Mouse (Mus musculus): ENCODE measurements around the gene Cfap99. TPM values are rescaled to one million over a fixed set of nuclear protein-coding genes. Genes with fewer than 3 reads are reported as not detected.

Cfap99 gene
- polyA plus RNA-seq (2015; fragmentation: Nextera tagmentation; extraction: Ambion mirVana), result 0.11 TPM in 1 of 2 replicates, not detected in the other

DNA sequence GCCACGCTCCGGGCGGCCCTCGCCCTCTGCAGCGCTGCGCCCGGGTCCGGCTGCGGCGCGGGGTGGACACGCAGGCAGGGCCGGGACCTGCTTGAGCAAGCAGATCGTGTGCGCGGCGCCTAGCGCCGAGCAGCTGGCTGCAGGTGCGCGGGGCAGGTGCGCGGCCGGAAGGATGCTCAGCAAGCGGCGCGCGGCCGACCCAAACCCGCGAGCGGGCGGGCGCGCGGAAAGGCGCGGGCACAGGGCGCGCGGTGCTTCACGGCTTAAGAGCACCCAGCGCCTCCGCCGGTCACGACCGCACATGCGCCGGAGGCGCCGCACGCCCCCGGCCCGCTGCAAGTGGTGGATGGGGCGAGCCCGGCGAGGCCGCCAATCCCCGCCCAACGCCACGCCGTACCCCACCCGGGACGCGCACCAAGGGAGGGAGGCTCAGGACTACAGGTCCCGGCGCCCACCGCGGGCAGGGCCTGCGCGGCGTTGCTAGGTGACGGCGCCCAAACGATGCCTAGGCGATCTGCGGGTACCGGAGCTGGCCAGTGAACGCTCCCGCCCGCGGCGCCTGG, at the start of gene Cfap99, which contains the start of gene Zfyve28:
Gene Cfap99 (plus strand): TSS at position 447 of the 563 bp plus-strand sequence.
Gene Zfyve28 (minus strand): TSS at position 296 of the 563 bp plus-strand sequence.

DNA sequence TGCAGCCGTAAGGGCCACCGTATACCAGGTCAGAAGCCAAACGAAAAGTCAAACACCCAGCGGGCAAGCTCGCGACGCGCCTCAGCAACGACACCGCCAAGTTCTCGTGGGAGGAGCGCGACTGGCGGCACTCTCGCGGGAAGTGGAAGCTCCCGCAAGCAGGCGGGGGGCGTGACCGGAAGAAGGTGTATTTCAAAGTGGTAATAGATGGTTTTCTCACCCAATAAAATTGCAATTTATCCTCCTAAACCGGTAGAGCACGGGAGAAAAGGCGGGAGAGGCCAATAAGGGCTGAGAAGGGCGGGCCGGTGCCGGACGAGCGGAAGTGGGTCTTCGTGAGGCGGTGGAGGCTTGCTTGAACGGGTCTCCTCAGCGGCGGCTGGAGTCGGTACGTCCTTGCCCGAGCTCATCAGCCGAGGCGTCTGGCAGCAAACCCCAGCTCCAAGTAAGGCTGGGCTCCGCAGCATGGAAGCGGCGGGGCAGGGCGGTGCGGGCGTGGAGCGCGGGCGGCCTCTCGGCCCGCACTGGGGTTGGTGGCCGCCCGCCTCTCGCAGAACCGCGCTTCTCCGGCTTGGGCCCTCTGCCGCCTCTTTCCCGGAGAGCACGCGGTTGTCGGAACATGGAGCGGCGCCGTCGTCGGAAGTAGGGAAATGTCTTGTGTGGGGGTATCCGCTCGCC, 47.8 kb downstream of the Cfap99 start, which contains the start of gene Rnf4:
Gene Rnf4 (plus strand): TSS at position 193 of the 678 bp plus-strand sequence.

DNA sequence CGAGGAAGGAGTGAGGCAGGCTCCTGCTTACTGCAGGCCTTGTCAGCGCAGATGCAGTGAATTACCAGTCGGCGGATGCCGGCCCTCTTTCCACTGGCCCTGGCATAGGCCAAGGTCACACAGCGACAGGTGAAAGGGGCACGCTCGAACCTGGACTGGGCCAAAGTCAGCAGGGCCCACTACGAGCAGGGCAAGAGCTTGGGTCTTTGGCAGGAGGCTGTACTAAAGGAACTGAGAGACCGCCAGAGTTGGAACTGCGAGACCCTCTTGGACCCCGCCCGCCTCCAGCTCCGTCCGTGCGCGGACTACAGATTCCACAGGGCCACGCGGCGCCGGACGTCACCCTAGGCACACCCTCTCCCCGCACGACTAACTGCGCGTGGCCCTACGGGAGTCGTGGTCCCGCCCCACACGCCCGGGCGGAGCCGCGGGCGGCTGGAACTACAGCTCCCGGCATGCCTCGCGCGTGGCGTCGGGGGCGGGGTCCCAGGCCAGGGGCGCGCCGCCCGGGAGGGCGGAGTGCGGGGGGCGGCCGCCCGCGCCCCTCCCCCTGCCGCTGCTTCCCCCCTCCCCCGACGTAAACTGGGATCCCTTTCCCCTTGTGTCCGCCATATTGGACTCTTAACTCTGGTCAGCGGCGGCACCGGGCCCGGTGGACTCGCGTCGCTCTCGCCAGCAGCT, 81.1 kb downstream of the Cfap99 start, which contains the start of gene Fam193a:
Gene Fam193a (plus strand): TSS at position 593 of the 681 bp plus-strand sequence.

Other genes starting within 250 kb of the Cfap99 start
- 0.28 and 0.30 TPM in 2 replicates for gene Poln, start 119.2 kb upstream of the Cfap99 start, polyA plus RNA-seq (2015; fragmentation: Nextera tagmentation; extraction: Ambion mirVana)
- gene Haus3, start 119.1 kb upstream of the Cfap99 start, polyA plus RNA-seq (2015; fragmentation: Nextera tagmentation; extraction: Ambion mirVana), result 10.1 and 12.9 TPM in 2 replicates
- 27.8 and 28.7 TPM in 2 replicates for gene Mxd4, start 100.9 kb upstream of the Cfap99 start, polyA plus RNA-seq (2015; fragmentation: Nextera tagmentation; extraction: Ambion mirVana)
- 0.72 and 0.98 TPM in 2 replicates for gene Zfyve28, start 151 bp upstream of the Cfap99 start, polyA plus RNA-seq (2015; fragmentation: Nextera tagmentation; extraction: Ambion mirVana)
- 88.7 and 102 TPM in 2 replicates for gene Rnf4, start 47.7 kb downstream of the Cfap99 start, polyA plus RNA-seq (2015; fragmentation: Nextera tagmentation; extraction: Ambion mirVana)
- 4.3 and 5.2 TPM in 2 replicates for gene Fam193a, start 81.3 kb downstream of the Cfap99 start, polyA plus RNA-seq (2015; fragmentation: Nextera tagmentation; extraction: Ambion mirVana)
- gene Tnip2, start 225.4 kb downstream of the Cfap99 start, polyA plus RNA-seq (2015; fragmentation: Nextera tagmentation; extraction: Ambion mirVana), result 19.1 and 20.3 TPM in 2 replicates
- 3.2 and 7.7 TPM in 2 replicates for gene Sh3bp2, start 237.2 kb downstream of the Cfap99 start, polyA plus RNA-seq (2015; fragmentation: Nextera tagmentation; extraction: Ambion mirVana)